8 mouse cellular contexts compared by ENCODE assay signal in genomic region chr6:88044234-88044576, GRCm38 (mm10). TPM values are rescaled to one million over a fixed set of nuclear protein-coding genes. Genes with fewer than 3 reads are reported as not detected.
DNase-seq lines count a peak whose midpoint lies in the region; ATAC-seq lines count a peak whose summit lies in the region.

No protein-coding gene starts in this region.

- peaks cover 26% of the 10 kb centered on the region for H3K36me3 ChIP-seq in megakaryocyte, embryonic 14.5 days (replicated peaks; ENCODE audit: low read length)
- no peaks in the 10 kb centered on the region for H3K36me3 ChIP-seq in intestine, embryonic 15.5 days
- H3K36me3 ChIP-seq in neural tube, embryonic 13.5 days = peaks cover 6% of the 10 kb centered on the region

- ATAC-seq in megakaryocyte, adult 5-6 weeks (ENCODE audit: poor library complexity, severe bottlenecking) = no peak
- ATAC-seq in intestine, embryonic 15.5 days = no peak
- ATAC-seq in neural tube, embryonic 13.5 days (ENCODE audit: low read depth) = peak; percentile 7

- H3K9me3 ChIP-seq in megakaryocyte, embryonic 14.5 days = no peaks in the 10 kb centered on the region
- no peaks in the 10 kb centered on the region for H3K9me3 ChIP-seq in intestine, embryonic 15.5 days
- H3K9me3 ChIP-seq in neural tube, embryonic 13.5 days = no peaks in the 10 kb centered on the region

- H3K4me3 ChIP-seq in megakaryocyte, embryonic 14.5 days (replicated peaks) = peak overlapping the region; percentile 96
- peak overlapping the region; percentile 86 for H3K4me3 ChIP-seq in intestine, embryonic 15.5 days (replicated peaks)
- H3K4me3 ChIP-seq in neural tube, embryonic 13.5 days = peak overlapping the region; percentile 97

- peak overlapping the region; percentile 90; the same call in 1 of the 2 replicates for H3K27ac ChIP-seq in intestine, embryonic 15.5 days
- H3K27ac ChIP-seq in neural tube, embryonic 13.5 days (replicated peaks) = peak overlapping the region; percentile 93

- 2% methylated on average over 3 of the region's 3 CpGs for WGBS in intestine, embryonic 15.5 days
- 2% methylated on average over 3 of the region's 3 CpGs for WGBS in neural tube, embryonic 13.5 days

- H3K27me3 ChIP-seq in megakaryocyte, embryonic 14.5 days (replicated peaks) = peaks cover 6% of the 10 kb centered on the region
- H3K27me3 ChIP-seq in intestine, embryonic 15.5 days (replicated peaks) = no peaks in the 10 kb centered on the region
- H3K27me3 ChIP-seq in neural tube, embryonic 13.5 days = peaks cover 24% of the 10 kb centered on the region

- H3K4me1 ChIP-seq in megakaryocyte, embryonic 14.5 days = peaks cover 61% of the 10 kb centered on the region
- peaks cover 19% of the 10 kb centered on the region for H3K4me1 ChIP-seq in intestine, embryonic 15.5 days (replicated peaks)
- H3K4me1 ChIP-seq in neural tube, embryonic 13.5 days (replicated peaks) = peaks cover 34% of the 10 kb centered on the region

- DNase-seq in cerebellum, adult 11-12 months = peak; percentile 27
- DNase-seq in cerebellum, postnatal 10 days = no peak
- no peak for DNase-seq in spleen, adult 18-20 months
- no peak for DNase-seq in kidney, adult 9 months

- H3K9ac ChIP-seq in intestine, embryonic 15.5 days = peak overlapping the region; percentile 90
- peak overlapping the region; percentile 97 for H3K9ac ChIP-seq in neural tube, embryonic 13.5 days

- H3K4me2 ChIP-seq in intestine, embryonic 15.5 days (replicated peaks) = peak overlapping the region; percentile 81
- peak overlapping the region; percentile 97 for H3K4me2 ChIP-seq in neural tube, embryonic 13.5 days

RNA-seq across cellular contexts. Expression of gene Rab7, which starts 0.9 kb away (rescaled TPM):
- polyA plus RNA-seq in megakaryocyte, embryonic 14.5 days (2012; ENCODE audit: insufficient read depth, low replicate concordance) = 13.2 and 85.0 TPM in 2 replicates
- total RNA-seq in megakaryocyte, adult 5-6 weeks (2015) = 429 and 450 TPM in 2 replicates
- total RNA-seq in megakaryocyte, adult 5-6 weeks (2017) = 132 and 169 TPM in 2 replicates
- 243 and 244 TPM in 2 replicates for polyA plus RNA-seq in intestine, embryonic 15.5 days (2015; fragmentation: Nextera tagmentation; extraction: Ambion mirVana)
- polyA plus RNA-seq in neural tube, embryonic 13.5 days (2015; fragmentation: Nextera tagmentation; extraction: Ambion mirVana) = 324 and 327 TPM in 2 replicates

RNA-seq across cellular contexts. Expression of gene Rpn1, which starts 40.1 kb away (rescaled TPM):
- polyA plus RNA-seq in megakaryocyte, embryonic 14.5 days (2012; ENCODE audit: insufficient read depth, low replicate concordance) = 32.8 and 59.1 TPM in 2 replicates
- 56.6 and 67.2 TPM in 2 replicates for total RNA-seq in megakaryocyte, adult 5-6 weeks (2015)
- 130 and 142 TPM in 2 replicates for total RNA-seq in megakaryocyte, adult 5-6 weeks (2017)
- 423 and 425 TPM in 2 replicates for polyA plus RNA-seq in intestine, embryonic 15.5 days (2015; fragmentation: Nextera tagmentation; extraction: Ambion mirVana)
- polyA plus RNA-seq in neural tube, embryonic 13.5 days (2015; fragmentation: Nextera tagmentation; extraction: Ambion mirVana) = 286 and 299 TPM in 2 replicates
